Mouse (Mus musculus) myocyte (in vitro differentiated cells): ENCODE measurements at regions not wholly inside any gene's neighbourhood (a gene's known extent, or its start where the extent isn't known, plus 50 kb on each side); places are given as distances from the start of the nearest gene placed in this dataset.

Experiments used
- H3K27me3 ChIP-seq: one replicate; pipeline ENCODE4 v1.6.1; 2011; ENCODE audit not compliant: control insufficient read depth, insufficient read depth, insufficient read length
- H3K36me3 ChIP-seq: one replicate; pipeline ENCODE4 v1.6.1; 2011; ENCODE audit not compliant: control insufficient read depth, insufficient read depth
- H3K4me2 ChIP-seq: one replicate; pipeline ENCODE4 v1.6.1; 2011; ENCODE audit warnings: low read depth, control low read depth
- H3K4me3 ChIP-seq: one replicate; pipeline ENCODE4 v1.5.1; 2011; ENCODE audit warnings: mild to moderate bottlenecking, control low read depth, moderate library complexity
- H3K79me2 ChIP-seq: one replicate; pipeline ENCODE4 v1.6.1; 2011; ENCODE audit not compliant: control insufficient read depth, insufficient read depth
- H3ac ChIP-seq: one replicate; pipeline ENCODE4 v1.6.1; 2011; ENCODE audit not compliant: control insufficient read depth, insufficient read length
- CEBPB ChIP-seq: IDR thresholded peaks from 2 replicates; pipeline ENCODE4 v1.6.1; 2011; ENCODE audit warnings: mild to moderate bottlenecking, moderate library complexity; ENCODE audit not compliant: poor library complexity, insufficient read depth, severe bottlenecking
- E2F4 ChIP-seq: IDR thresholded peaks from one replicate; pipeline ENCODE4 v1.6.1; 2011; ENCODE audit warnings: mild to moderate bottlenecking, control low read depth, moderate library complexity; ENCODE audit not compliant: insufficient read depth
- MAX ChIP-seq: IDR thresholded peaks from one replicate; pipeline ENCODE4 v1.6.1; 2011; ENCODE audit warnings: low read depth, mild to moderate bottlenecking, control low read depth
- MYOD1 ChIP-seq, 3 experiments: IDR thresholded peaks; one replicate each; pipeline ENCODE4 v1.6.1; 2011; ENCODE audit warnings: control low read depth in 2 of 3, low read depth in 2 of 3, mild to moderate bottlenecking in 2 of 3, moderate library complexity in 1 of 3; ENCODE audit not compliant: insufficient read length in 2 of 3, control insufficient read depth in 1 of 3
- MYOG ChIP-seq, 3 experiments: IDR thresholded peaks; one replicate each; pipeline ENCODE4 v1.6.1; 2011; ENCODE audit warnings: control low read depth in 2 of 3, low read depth in 2 of 3, mild to moderate bottlenecking in 2 of 3; ENCODE audit not compliant: insufficient read length in 2 of 3, control insufficient read depth in 1 of 3, insufficient read depth in 1 of 3
- POLR2A ChIP-seq: IDR thresholded peaks from one replicate; pipeline ENCODE4 v1.6.1; 2011; ENCODE audit warnings: low read depth, mild to moderate bottlenecking, control low read depth, moderate library complexity; ENCODE audit not compliant: insufficient read length
- POLR2AphosphoS2 ChIP-seq: IDR thresholded peaks from one replicate; pipeline ENCODE4 v1.6.1; 2011; ENCODE audit warnings: low read depth, control low read depth; ENCODE audit not compliant: insufficient read length
- REST ChIP-seq: IDR thresholded peaks from one replicate; pipeline ENCODE4 v1.6.1; 2011; ENCODE audit warnings: mild to moderate bottlenecking, control low read depth, moderate library complexity; ENCODE audit not compliant: insufficient read depth, insufficient read length
- SRF ChIP-seq: IDR thresholded peaks from one replicate; pipeline ENCODE4 v1.6.1; 2011; ENCODE audit warnings: low read depth; ENCODE audit not compliant: control insufficient read depth, insufficient read length
- TCF12 ChIP-seq: IDR thresholded peaks from one replicate; pipeline ENCODE4 v1.6.1; 2011; ENCODE audit warnings: mild to moderate bottlenecking, control low read depth; ENCODE audit not compliant: poor library complexity, insufficient read depth, severe bottlenecking
- TCF3 ChIP-seq: IDR thresholded peaks from one replicate; pipeline ENCODE4 v1.6.1; 2011; ENCODE audit warnings: low read depth, control low read depth; ENCODE audit not compliant: insufficient read length
- USF1 ChIP-seq: IDR thresholded peaks from one replicate; pipeline ENCODE4 v1.6.1; 2011; ENCODE audit warnings: low read depth, mild to moderate bottlenecking, control low read depth, moderate library complexity

DNA sequence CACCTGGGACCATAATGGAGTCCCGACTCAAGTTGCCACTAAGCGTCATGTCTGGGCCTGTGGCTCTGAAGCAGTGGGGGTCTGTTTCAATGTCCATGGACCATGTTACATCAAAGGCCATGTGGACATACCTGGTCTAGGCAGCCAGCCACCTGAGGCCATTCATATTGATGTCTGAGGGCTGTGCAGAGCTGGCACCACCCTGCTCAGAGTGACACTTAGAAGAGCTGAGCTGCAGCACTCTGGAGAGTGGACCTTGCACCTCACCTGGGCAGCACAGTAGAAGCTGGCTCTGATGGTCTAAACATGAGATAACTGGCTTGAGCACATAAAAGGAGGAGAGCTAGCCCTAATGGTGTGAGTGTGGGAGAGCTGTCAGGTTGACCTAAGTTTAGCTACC, 338.1 kb downstream of the Rps15a start:
- Histone ChIP-seq H3K36me3 (no peaks in the 10 kb centered on the region), H3K27me3 (no peaks in the 10 kb centered on the region), H3K4me2 (no peak overlapping the region), H3K4me3 (no peak overlapping the region), H3ac (no peak overlapping the region), H3K79me2 (no peaks in the 10 kb centered on the region)
- TF ChIP-seq REST = no peak
- TF ChIP-seq MYOG (IDR thresholded peaks at IDR 0.05; ENCODE audit: control insufficient read depth in 1 of 3, insufficient read depth in 1 of 3, insufficient read length in 2 of 3, low read depth in 2 of 3) = no peak
- TF ChIP-seq SRF = no peak
- TF ChIP-seq TCF12 = no peak
- TF ChIP-seq MYOD1 (IDR thresholded peaks at IDR 0.05; ENCODE audit: control insufficient read depth in 1 of 3, insufficient read length in 2 of 3, low read depth in 2 of 3) = no peak
- TF ChIP-seq TCF3 = no peak
- no peak for TF ChIP-seq MAX
- no peak for TF ChIP-seq POLR2A
- no peak for TF ChIP-seq USF1
- TF ChIP-seq CEBPB = no peak
- TF ChIP-seq E2F4 = no peak
- TF ChIP-seq POLR2AphosphoS2 = no peak

DNA sequence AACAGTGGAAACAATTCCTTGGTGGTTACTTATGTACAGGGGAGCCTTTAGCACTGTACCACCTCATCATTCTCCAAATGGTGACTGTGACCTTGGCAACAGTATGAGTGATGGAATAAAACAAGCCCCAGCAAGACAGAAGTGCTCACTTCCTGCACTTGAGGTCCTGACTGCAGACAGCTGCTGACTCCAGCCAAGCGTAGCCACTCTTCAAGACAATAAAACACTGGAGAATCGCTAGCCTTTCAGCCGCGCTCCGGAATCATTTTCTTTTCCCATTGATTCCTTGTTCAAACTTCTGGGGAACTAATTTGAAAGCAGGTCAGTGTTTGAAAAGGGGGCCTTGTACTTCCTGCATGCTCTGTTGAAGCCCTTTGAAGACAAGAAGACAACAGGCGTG, 344.2 kb downstream of the Rps15a start:
- Histone ChIP-seq H3ac (no peak overlapping the region), H3K4me2 (no peak overlapping the region), H3K36me3 (no peaks in the 10 kb centered on the region), H3K79me2 (no peaks in the 10 kb centered on the region), H3K27me3 (no peaks in the 10 kb centered on the region), H3K4me3 (no peak overlapping the region)
- TF ChIP-seq MAX = no peak
- TF ChIP-seq USF1 = no peak
- no peak for TF ChIP-seq TCF12
- no peak for TF ChIP-seq REST
- no peak for TF ChIP-seq TCF3
- TF ChIP-seq MYOG (IDR thresholded peaks at IDR 0.05; ENCODE audit: control insufficient read depth in 1 of 3, insufficient read depth in 1 of 3, insufficient read length in 2 of 3, low read depth in 2 of 3) = no peak

DNA sequence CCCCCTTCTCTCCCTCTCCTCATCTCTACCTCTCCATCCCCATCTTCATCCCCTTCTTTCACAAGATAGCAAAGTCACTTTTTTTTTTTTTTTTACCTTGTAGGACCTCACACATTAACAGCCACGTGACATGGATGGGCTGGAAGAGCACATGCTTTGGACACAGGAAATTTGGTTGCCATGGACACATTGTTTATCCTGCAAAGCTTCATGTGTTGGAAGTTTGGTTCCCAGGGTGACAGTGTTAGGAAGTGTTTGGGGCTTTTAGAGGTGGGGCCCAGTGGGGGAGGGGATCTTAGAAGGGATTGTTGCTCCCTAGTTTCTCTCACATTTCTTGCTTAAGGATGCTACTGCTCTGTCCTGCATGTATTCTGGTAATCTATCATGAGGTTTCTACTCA, 356.5 kb downstream of the Rps15a start:
- Histone ChIP-seq H3K36me3 (no peaks in the 10 kb centered on the region), H3K27me3 (no peaks in the 10 kb centered on the region), H3K79me2 (no peaks in the 10 kb centered on the region), H3K4me2 (no peak overlapping the region), H3K4me3 (no peak overlapping the region), H3ac (no peak overlapping the region)
- no peak for TF ChIP-seq POLR2AphosphoS2
- no peak for TF ChIP-seq MYOD1 (IDR thresholded peaks at IDR 0.05; ENCODE audit: control insufficient read depth in 1 of 3, insufficient read length in 2 of 3, low read depth in 2 of 3)
- TF ChIP-seq TCF3 = no peak
- TF ChIP-seq MYOG (IDR thresholded peaks at IDR 0.05; ENCODE audit: control insufficient read depth in 1 of 3, insufficient read depth in 1 of 3, insufficient read length in 2 of 3, low read depth in 2 of 3) = no peak
- no peak for TF ChIP-seq USF1
- no peak for TF ChIP-seq CEBPB

DNA sequence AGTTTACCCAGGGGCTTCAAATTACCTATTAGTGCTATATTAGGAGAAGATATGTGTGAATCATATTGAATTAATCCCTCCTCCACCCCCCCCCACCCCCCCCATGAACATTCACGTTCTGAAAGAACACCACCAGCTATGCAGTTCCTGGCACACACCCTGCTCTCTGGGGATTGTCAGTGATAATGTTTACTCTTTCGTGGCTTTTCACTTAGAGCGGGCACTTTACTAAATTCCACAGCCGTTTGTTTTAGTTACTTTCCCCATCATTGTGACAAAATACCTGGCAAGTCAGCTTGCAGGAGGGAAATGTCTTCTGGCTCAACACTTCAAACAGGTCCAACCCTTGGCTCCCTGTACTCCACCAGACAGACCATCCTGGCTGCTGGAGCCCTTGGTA, 359.0 kb downstream of the Rps15a start:
- TF ChIP-seq MAX (no peak), MYOG (IDR thresholded peaks at IDR 0.05; ENCODE audit: control insufficient read depth in 1 of 3, insufficient read depth in 1 of 3, insufficient read length in 2 of 3, low read depth in 2 of 3) (no peak), TCF3 (no peak), REST (no peak), CEBPB (no peak), E2F4 (no peak), POLR2A (no peak), MYOD1 (IDR thresholded peaks at IDR 0.05; ENCODE audit: control insufficient read depth in 1 of 3, insufficient read length in 2 of 3, low read depth in 2 of 3) (no peak), USF1 (no peak), TCF12 (no peak), SRF (no peak), POLR2AphosphoS2 (no peak)
- no peaks in the 10 kb centered on the region for H3K79me2 ChIP-seq
- no peak overlapping the region for H3K4me2 ChIP-seq
- H3K36me3 ChIP-seq = no peaks in the 10 kb centered on the region
- no peak overlapping the region for H3ac ChIP-seq
- no peaks in the 10 kb centered on the region for H3K27me3 ChIP-seq
- no peak overlapping the region for H3K4me3 ChIP-seq

DNA sequence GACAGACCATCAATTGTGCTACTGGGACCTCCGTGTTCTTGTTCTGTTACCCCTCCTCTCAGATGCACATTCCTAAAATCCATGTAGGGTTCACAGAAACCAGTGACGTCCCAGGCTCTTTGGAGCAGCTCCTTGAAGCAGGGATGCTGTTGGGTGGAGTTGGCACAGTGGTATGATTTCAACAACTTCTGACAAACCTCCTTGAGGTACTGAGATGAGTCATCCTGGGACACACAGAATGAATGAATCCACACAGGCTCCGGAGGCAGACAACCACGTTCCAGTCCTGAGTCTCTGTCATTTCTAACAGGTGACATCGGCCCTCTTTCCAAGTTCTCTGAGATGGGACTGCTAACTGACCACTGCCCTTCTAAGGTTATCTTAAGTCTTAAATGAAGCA, 360.2 kb downstream of the Rps15a start:
- H3K79me2 ChIP-seq = no peaks in the 10 kb centered on the region
- H3K27me3 ChIP-seq = no peaks in the 10 kb centered on the region
- TF ChIP-seq E2F4 (no peak), MYOG (IDR thresholded peaks at IDR 0.05; ENCODE audit: control insufficient read depth in 1 of 3, insufficient read depth in 1 of 3, insufficient read length in 2 of 3, low read depth in 2 of 3) (no peak), CEBPB (no peak)
- no peak overlapping the region for H3K4me2 ChIP-seq
- H3K4me3 ChIP-seq = no peak overlapping the region
- H3K36me3 ChIP-seq = no peaks in the 10 kb centered on the region
- no peak overlapping the region for H3ac ChIP-seq
